Mouse (Mus musculus) heart, embryonic 14.5 days (tissue): ENCODE results near the gene Uspl1. TPM values are rescaled to one million over a fixed set of nuclear protein-coding genes. Genes with fewer than 3 reads are reported as not detected.

Source experiments
- ATAC-seq: fragments of 200-750 bp; cut with Nextera tagmentation; 2 replicates; pipeline ENCODE4 v1.8.0; 2017; ENCODE audit warnings: low read depth, moderate TSS enrichment; ENCODE audit not compliant: insufficient number of reproducible peaks, insufficient read depth, low FRiP score
- H3K27ac ChIP-seq, 2 experiments: fragments of 200-500 bp in 1 of 2; fragments of 300-500 bp in 1 of 2; sonication (generic) in 1 of 2; replicated peaks in 1 of 2; 2 replicates each; pipeline ENCODE4 v1.5.1; 2012 to 2014; ENCODE audit warnings: low read depth in 2 of 2, low read length in 2 of 2, control low read depth in 1 of 2, mild to moderate bottlenecking in 1 of 2, mixed read lengths in 1 of 2; ENCODE audit not compliant: control insufficient read depth in 1 of 2, insufficient read depth in 1 of 2
- H3K27me3 ChIP-seq: fragments of 300-500 bp; sonication (generic); 2 replicates; pipeline ENCODE4 v1.6.1; 2014; ENCODE audit warnings: mild to moderate bottlenecking, low read length, control low read depth; ENCODE audit not compliant: control insufficient read depth, insufficient read depth
- H3K36me3 ChIP-seq: fragments of 300-500 bp; sonication (generic); 2 replicates; pipeline ENCODE4 v1.6.1; 2014; ENCODE audit warnings: mild to moderate bottlenecking, control low read depth, low read length, mixed read lengths; ENCODE audit not compliant: control insufficient read depth, insufficient read depth
- H3K4me1 ChIP-seq, 2 experiments: fragments of 200-500 bp in 1 of 2; fragments of 300-500 bp in 1 of 2; sonication (generic) in 1 of 2; 2 replicates each; pipeline ENCODE4 v1.6.1; 2012 to 2014; ENCODE audit warnings: low read length in 2 of 2, control low read depth in 1 of 2, mixed read lengths in 1 of 2; ENCODE audit not compliant: control insufficient read depth in 2 of 2, insufficient read depth in 2 of 2
- H3K4me2 ChIP-seq: fragments of 300-500 bp; sonication (generic); 2 replicates; pipeline ENCODE4 v1.6.1; 2014; ENCODE audit warnings: mild to moderate bottlenecking, low read length
- H3K4me3 ChIP-seq, 2 experiments: fragments of 200-500 bp in 1 of 2; fragments of 300-500 bp in 1 of 2; sonication (generic) in 1 of 2; 2 replicates each; pipeline ENCODE4 v1.5.1; 2012 to 2014; ENCODE audit warnings: low read length in 2 of 2, mild to moderate bottlenecking in 2 of 2, control low read depth in 1 of 2, low read depth in 1 of 2, moderate library complexity in 1 of 2; ENCODE audit not compliant: control insufficient read depth in 1 of 2, insufficient read depth in 1 of 2
- H3K9ac ChIP-seq: fragments of 300-500 bp; sonication (generic); 2 replicates; pipeline ENCODE4 v1.6.1; 2014; ENCODE audit warnings: mild to moderate bottlenecking, low read length
- H3K9me3 ChIP-seq: fragments of 300-500 bp; sonication (generic); 2 replicates; pipeline ENCODE4 v1.6.1; 2016; ENCODE audit warnings: low read length, control low read depth; ENCODE audit not compliant: control insufficient read depth
- WGBS: fragments of 180-500 bp; shearing (Covaris S2); extraction: QIAGEN DNeasy Blood & Tissue Kit; methylation state at CpG from one replicate; pipeline ENCODE4 v1.1.7; 2014; 5-methylcytosine and 5-hydroxymethylcytosine counted together
- polyA plus RNA-seq: library from polyadenylated mRNA; unstranded; fragments of >200 nt; fragmentation: Nextera tagmentation; extraction: Ambion mirVana; gene quantifications from 2 replicates; pipeline ENCODE4 v1.2.1, GENCODE M21; 2014

The Uspl1 gene
- polyA plus RNA-seq, 1 experiment from 2014 or later = 35.2 TPM

GRCm38 (mm10) chr5:149247047-149247904 lies 63.1 kb downstream of the Uspl1 start:
- H3K4me3 ChIP-seq = peak overlapping the region in 1 of 2 experiments; percentile 9; a peak in 2 of 4 replicates
- H3K27ac ChIP-seq = 0 out of 4 replicates have a peak overlapping the region, but pooled peaks have one; percentile 1 to 9
- H3K9ac ChIP-seq = no peak overlapping the region
- H3K4me2 ChIP-seq = peak overlapping the region; percentile 52
- no peak for ATAC-seq
- no peaks in the 10 kb centered on the region for H3K36me3 ChIP-seq
- H3K9me3 ChIP-seq = no peaks in the 10 kb centered on the region
- WGBS = 18% methylated on average over 20 of the region's 20 CpGs
- H3K4me1 ChIP-seq = peaks cover 9 to 22% of the 10 kb centered on the region in 2 experiments
- H3K27me3 ChIP-seq = no peaks in the 10 kb centered on the region

- no peak for ATAC-seq
- Histone ChIP-seq H3K27ac (no peak overlapping the region), H3K27me3 (no peaks in the 10 kb centered on the region), H3K4me1 (peaks cover 2 to 5% of the 10 kb centered on the region in 2 experiments; a peak in 2 of 4 replicates), H3K4me3 (no peak overlapping the region), H3K9me3 (no peaks in the 10 kb centered on the region), H3K4me2 (no peak overlapping the region), H3K9ac (no peak overlapping the region), H3K36me3 (no peaks in the 10 kb centered on the region)
- WGBS = 74% methylated on average over 3 of the region's 3 CpGs
Measured at GRCm38 (mm10) chr5:149252303-149252702, 68.2 kb downstream of the Uspl1 start.

DNA sequence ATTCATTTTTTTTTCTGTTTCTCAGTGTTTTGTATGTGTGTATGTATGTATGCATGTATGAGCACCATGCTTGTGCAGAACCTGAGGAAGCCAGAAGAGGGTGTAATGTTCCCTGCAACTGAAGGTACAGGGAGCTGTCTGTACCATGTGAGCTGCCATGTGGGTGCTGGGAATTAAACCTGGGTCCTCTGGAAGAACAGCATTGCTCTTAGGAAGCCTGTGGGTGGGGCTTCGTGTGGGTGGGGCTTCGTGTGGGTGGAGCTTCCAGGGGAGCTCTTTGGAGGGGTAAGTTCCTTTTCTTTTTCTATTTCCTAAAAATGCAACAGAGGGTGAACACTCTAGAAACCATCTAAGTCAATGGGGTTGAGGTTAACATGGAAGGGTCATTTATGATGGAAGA lies 69.3 kb downstream of the Uspl1 start:
- no peaks in the 10 kb centered on the region for H3K4me1 ChIP-seq
- no peak overlapping the region for H3K4me2 ChIP-seq
- no peak for ATAC-seq
- H3K27ac ChIP-seq = no peak overlapping the region
- H3K4me3 ChIP-seq = no peak overlapping the region
- no peak overlapping the region for H3K9ac ChIP-seq
- 47% methylated on average over 2 of the region's 2 CpGs for WGBS
- no peaks in the 10 kb centered on the region for H3K9me3 ChIP-seq
- no peaks in the 10 kb centered on the region for H3K36me3 ChIP-seq
- no peaks in the 10 kb centered on the region for H3K27me3 ChIP-seq

- peaks cover 0 to 3% of the 10 kb centered on the region in 2 experiments; a peak in 2 of 4 replicates for H3K4me1 ChIP-seq
- no peak overlapping the region for H3K4me2 ChIP-seq
- no peak overlapping the region for H3K27ac ChIP-seq
- no peak for ATAC-seq
- H3K9ac ChIP-seq = no peak overlapping the region
- no peaks in the 10 kb centered on the region for H3K9me3 ChIP-seq
- H3K4me3 ChIP-seq = no peak overlapping the region
- H3K27me3 ChIP-seq = no peaks in the 10 kb centered on the region
- H3K36me3 ChIP-seq = no peaks in the 10 kb centered on the region
- 80% methylated on average over 2 of the region's 2 CpGs for WGBS
Measured at GRCm38 (mm10) chr5:149255522-149255921, 71.4 kb downstream of the Uspl1 start.

DNA sequence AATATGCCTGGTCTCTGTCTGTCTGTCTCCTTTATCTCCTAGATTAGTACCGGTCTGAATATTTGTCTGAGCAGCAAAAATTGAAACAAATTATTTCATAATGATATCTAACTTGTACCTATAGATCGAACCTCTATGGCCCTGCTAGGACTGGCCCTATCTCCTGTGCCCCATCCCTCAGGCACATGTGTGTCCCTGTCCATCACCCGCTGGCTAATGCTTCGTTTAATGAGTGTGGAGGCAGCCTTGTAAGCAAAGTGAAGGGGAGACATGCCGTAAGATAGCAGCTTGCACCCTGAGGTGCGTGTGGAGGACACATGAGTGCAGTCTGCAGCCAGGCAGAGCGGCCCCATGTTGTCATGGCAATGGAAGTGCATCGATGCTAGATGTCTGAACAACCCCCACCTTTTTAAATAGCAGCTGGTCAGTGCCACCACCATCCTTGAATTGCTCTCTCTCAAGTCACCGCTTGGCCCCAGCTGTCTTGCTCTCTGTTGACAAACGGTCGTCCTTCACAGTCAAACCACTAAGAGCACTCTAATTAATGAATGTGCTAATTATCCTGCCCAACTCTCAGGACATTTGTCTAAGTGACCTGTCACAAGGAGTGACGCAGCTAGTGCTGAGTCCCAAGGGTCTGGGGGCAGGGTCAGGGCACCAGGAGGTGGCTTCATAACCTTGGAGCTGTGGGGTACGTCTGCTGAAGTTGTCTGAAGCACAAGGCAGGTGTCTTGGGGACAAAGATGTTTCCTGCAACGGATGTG lies 73.5 kb downstream of the Uspl1 start:
- 44% methylated on average over 14 of the region's 14 CpGs for WGBS
- no peaks in the 10 kb centered on the region for H3K36me3 ChIP-seq
- no peak overlapping the region for H3K9ac ChIP-seq
- H3K27me3 ChIP-seq = no peaks in the 10 kb centered on the region
- peaks cover 0 to 3% of the 10 kb centered on the region in 2 experiments; a peak in 2 of 4 replicates for H3K4me1 ChIP-seq
- H3K27ac ChIP-seq = no peak overlapping the region
- no peak overlapping the region for H3K4me3 ChIP-seq
- H3K9me3 ChIP-seq = no peaks in the 10 kb centered on the region
- no peak overlapping the region for H3K4me2 ChIP-seq
- ATAC-seq = no peak

GRCm38 (mm10) chr5:149259093-149259492 lies 74.9 kb downstream of the Uspl1 start:
- Histone ChIP-seq H3K27ac (no peak overlapping the region), H3K9ac (peak overlapping the region; percentile 16; the same call in 1 of the 2 replicates), H3K9me3 (no peaks in the 10 kb centered on the region), H3K27me3 (no peaks in the 10 kb centered on the region), H3K4me2 (0 out of 2 replicates have a peak overlapping the region, but pooled peaks have one; percentile 29), H3K4me1 (peaks cover 0 to 3% of the 10 kb centered on the region in 2 experiments; a peak in 2 of 4 replicates), H3K36me3 (no peaks in the 10 kb centered on the region), H3K4me3 (no peak overlapping the region)
- 43% methylated on average over 16 of the region's 16 CpGs for WGBS
- ATAC-seq = no peak

DNA sequence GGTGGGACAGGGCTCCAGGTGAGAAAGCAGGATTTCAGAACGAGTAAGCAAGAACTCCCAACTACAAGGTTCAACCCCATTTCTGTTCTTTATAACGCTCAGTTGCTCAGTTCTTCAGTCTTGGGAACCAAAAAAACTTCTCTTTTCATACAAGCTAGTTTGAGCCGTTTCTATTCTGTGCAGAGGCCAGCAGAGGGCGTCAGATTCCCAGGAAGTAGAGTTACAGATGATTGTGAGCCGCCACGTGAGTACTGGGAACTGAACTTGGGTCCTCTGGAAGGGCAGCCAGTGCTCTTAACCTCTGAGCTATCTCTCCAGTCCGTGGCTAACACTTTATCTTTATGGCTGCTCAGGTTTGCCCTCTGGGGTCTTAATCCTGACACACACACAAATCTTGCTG lies 77.3 kb downstream of the Uspl1 start:
- no peaks in the 10 kb centered on the region for H3K9me3 ChIP-seq
- ATAC-seq = no peak
- no peak overlapping the region for H3K4me2 ChIP-seq
- 71% methylated on average over 7 of the region's 7 CpGs for WGBS
- no peaks in the 10 kb centered on the region for H3K36me3 ChIP-seq
- H3K27ac ChIP-seq = no peak overlapping the region
- no peak overlapping the region for H3K4me3 ChIP-seq
- no peaks in the 10 kb centered on the region for H3K27me3 ChIP-seq
- peaks cover 0 to 3% of the 10 kb centered on the region in 2 experiments; a peak in 2 of 4 replicates for H3K4me1 ChIP-seq
- H3K9ac ChIP-seq = no peak overlapping the region
